Mouse (Mus musculus): ENCODE measurements around the gene Creg2. TPM values are rescaled to one million over a fixed set of nuclear protein-coding genes. Genes with fewer than 3 reads are reported as not detected.
"Not testable (repeated sequence)": the region's sequence is repeated elsewhere in the genome, so short reads cannot be mapped to it uniquely, and the experiment has no call there.

Gene Creg2
- polyA plus RNA-seq, 1 experiment from 2014 or later, result 0.82 TPM

DNA sequence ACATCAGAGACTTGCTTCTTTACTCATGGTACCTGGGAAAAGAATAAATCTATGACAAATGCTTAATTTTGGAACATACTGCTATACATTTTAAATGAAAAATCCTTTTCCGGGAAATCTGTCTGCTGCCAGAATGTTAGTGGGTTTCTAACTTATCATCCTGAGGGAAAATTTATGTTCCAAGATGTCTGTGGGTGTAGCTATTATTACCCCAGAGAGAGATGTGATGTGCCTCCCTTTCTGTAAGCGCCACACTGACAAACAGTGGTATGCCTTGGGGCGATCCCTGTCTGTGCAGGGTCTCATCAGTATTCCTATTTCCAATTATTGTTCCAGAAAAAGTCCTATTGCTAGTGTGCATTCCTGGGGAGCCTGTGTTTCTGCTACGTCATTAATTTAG lies 11.8 kb upstream of the Creg2 start:
- H3K36me3 ChIP-seq (ENCODE audit: control insufficient read depth, insufficient read depth, low read length), result no peaks in the 10 kb centered on the region

DNA sequence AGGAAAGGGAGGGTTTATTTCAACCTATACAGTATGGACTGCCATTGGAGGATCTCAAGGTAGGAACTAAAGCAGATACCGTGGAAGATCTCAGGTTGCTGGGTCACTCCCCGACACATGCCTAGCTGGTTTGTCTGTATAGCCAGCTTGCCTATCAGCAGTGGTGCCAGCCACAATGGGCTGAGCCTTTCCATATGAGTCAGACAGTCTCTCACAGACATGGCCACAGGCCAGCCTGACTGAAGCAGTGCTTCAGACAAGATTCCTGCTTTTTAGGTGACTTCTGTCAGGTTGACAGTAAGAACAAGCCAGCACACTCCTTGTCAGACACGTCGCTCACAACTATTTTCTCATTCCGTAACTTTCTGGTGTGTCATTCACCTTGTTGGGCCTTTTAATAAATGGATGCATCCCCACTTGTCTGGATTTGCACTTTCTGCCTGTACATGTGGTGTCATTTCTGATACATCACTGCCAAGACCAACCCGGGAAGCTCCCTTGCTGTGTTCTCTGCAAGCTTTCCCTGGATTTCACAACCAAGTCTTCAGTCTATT lies 5.8 kb upstream of the Creg2 start:
- ATAC-seq (ENCODE audit: low FRiP score), result no peak
- no peaks in the 10 kb centered on the region for H3K4me1 ChIP-seq (ENCODE audit: control insufficient read depth, insufficient read depth, low read length)
- no peak for DNase-seq (ENCODE audit: low spot score, missing footprints)
- no peak overlapping the region for H3K9ac ChIP-seq (ENCODE audit: low read length)
- H3K4me3 ChIP-seq (ENCODE audit: low read depth, low read length), result no peak overlapping the region
- 94% methylated on average over 6 of the region's 6 CpGs for WGBS
- no peak overlapping the region for H3K27ac ChIP-seq (ENCODE audit: low read depth, low read length)
- H3K27me3 ChIP-seq (ENCODE audit: control insufficient read depth, insufficient read depth, low read length), result no peaks in the 10 kb centered on the region
- H3K4me2 ChIP-seq, result no peak overlapping the region
- no peaks in the 10 kb centered on the region; the same call in 1 of the 2 replicates for H3K9me3 ChIP-seq (ENCODE audit: control insufficient read depth, low read length)
- no peaks in the 10 kb centered on the region for H3K36me3 ChIP-seq (ENCODE audit: control insufficient read depth, insufficient read depth, low read length)

More for the DNA sequence above, 11.8 kb upstream of the Creg2 start:
- Histone ChIP-seq H3K4me1 (ENCODE audit: control insufficient read depth, insufficient read depth, low read length) (no peaks in the 10 kb centered on the region), H3K27me3 (ENCODE audit: control insufficient read depth, insufficient read depth, low read length) (no peaks in the 10 kb centered on the region), H3K9me3 (ENCODE audit: control insufficient read depth, low read length) (no peaks in the 10 kb centered on the region; the same call in 1 of the 2 replicates), H3K4me2 (no peak overlapping the region), H3K27ac (ENCODE audit: low read depth, low read length) (no peak overlapping the region), H3K4me3 (ENCODE audit: low read depth, low read length) (no peak overlapping the region), H3K9ac (ENCODE audit: low read length) (no peak overlapping the region)
- DNase-seq (ENCODE audit: low spot score, missing footprints) (peak; percentile 12), ATAC-seq (ENCODE audit: low FRiP score) (no peak)
- 89% methylated on average over 4 of the region's 4 CpGs for WGBS

DNA sequence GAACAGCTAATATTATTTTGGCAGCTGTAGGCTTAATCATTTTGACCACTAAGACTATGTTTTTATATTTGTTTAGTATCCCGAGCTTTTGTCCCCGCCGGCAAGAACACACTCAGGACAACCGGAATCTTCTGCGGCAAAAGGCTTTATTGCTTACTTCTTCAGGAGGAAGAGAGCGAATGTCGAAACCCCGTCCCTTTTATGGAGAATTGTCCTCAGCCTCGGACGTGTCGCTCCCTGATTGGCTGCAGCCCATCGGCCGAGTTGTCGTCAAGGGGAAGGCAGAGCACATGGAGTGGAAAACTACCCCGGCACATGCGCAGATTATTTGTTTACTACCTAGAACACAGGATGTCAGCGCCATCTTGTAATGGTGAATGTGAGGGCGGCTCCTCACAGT lies 3.6 kb upstream of the Creg2 start:
- H3K27me3 ChIP-seq (ENCODE audit: control insufficient read depth, insufficient read depth, low read length); H3K27ac ChIP-seq (ENCODE audit: low read depth, low read length); ATAC-seq (ENCODE audit: low FRiP score); H3K36me3 ChIP-seq (ENCODE audit: control insufficient read depth, insufficient read depth, low read length); H3K9me3 ChIP-seq (ENCODE audit: control insufficient read depth, low read length); DNase-seq (ENCODE audit: low spot score, missing footprints); H3K4me3 ChIP-seq (ENCODE audit: low read depth, low read length); H3K4me1 ChIP-seq (ENCODE audit: control insufficient read depth, insufficient read depth, low read length); H3K4me2 ChIP-seq; H3K9ac ChIP-seq (ENCODE audit: low read length): not testable (repeated sequence)
- 85% methylated on average over 18 of the region's 18 CpGs for WGBS

DNA sequence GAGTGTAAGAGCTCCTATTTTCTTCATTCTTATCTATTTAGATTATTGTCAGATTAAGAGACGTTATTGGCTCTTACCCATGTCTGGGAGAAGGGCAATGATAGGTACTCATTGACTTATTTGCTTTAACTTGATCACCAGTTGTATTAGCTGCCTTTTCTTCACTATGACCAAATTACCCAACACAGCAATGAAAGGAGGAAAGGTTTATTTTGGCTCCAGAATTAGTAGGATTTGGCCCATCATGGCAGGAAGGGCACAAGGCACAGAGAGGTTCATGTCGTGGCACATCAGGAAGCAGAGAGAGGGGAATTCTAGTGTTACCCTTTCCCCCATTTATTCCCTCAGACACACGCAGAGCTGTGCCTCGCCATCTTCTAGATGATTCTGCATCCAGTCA lies 1.8 kb upstream of the Creg2 start:
- Histone ChIP-seq H3K27me3 (ENCODE audit: control insufficient read depth, insufficient read depth, low read length) (peaks cover 12% of the 10 kb centered on the region; the same call in 1 of the 2 replicates), H3K4me3 (ENCODE audit: low read depth, low read length) (no peak overlapping the region), H3K9me3 (ENCODE audit: control insufficient read depth, low read length) (no peaks in the 10 kb centered on the region), H3K9ac (ENCODE audit: low read length) (no peak overlapping the region), H3K36me3 (ENCODE audit: control insufficient read depth, insufficient read depth, low read length) (no peaks in the 10 kb centered on the region), H3K4me2 (no peak overlapping the region), H3K4me1 (ENCODE audit: control insufficient read depth, insufficient read depth, low read length) (peaks cover 3% of the 10 kb centered on the region; the same call in 1 of the 2 replicates), H3K27ac (ENCODE audit: low read depth, low read length) (no peak overlapping the region)
- ATAC-seq (ENCODE audit: low FRiP score) (no peak), DNase-seq (ENCODE audit: low spot score, missing footprints) (no peak)
- WGBS, result 81% methylated on average over 4 of the region's 4 CpGs

DNA sequence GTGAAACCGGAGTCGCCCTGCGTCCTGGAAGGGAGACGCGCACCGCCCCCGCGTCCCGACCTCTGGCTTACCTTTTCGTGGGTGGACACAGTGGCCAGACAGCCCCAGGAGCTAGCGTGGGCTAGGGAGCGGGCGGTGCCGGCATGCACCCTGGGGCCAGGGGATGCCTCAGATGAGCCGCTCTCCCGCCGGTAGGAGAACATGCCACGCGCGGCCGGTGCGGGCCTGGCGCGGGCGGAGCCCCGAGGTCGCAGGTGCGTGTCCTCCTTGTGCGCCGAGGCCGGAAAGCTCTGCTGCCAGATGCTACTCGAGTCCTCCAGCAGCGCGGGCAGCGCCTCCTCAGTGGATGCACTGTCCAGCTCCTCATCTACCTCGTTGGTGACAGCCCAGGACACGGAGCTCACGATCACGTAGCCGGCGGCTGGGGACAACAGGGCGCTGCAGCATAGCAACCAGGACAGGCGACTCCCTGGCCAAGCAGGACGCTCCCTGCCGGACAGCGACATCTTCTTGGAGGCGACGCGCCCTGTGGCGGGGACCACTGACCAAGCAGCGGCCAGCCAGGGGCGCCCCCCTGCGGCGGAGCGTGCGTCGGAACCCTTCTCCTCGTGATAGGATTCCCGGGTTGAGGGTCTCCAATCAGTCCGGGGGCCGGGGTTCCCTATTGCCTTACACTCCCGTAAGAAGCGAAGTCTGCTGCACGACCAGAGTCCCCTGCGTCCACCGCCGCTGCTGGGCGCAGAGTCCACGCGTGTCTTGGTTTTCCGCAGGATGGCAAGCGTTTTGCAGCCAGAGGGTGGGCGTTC lies 636 bp downstream of the Creg2 start:
- H3K27me3 ChIP-seq (ENCODE audit: control insufficient read depth, insufficient read depth, low read length), result peaks cover 12% of the 10 kb centered on the region; the same call in 1 of the 2 replicates
- peak overlapping the region; percentile 54 for H3K9ac ChIP-seq (ENCODE audit: low read length)
- no peaks in the 10 kb centered on the region for H3K36me3 ChIP-seq (ENCODE audit: control insufficient read depth, insufficient read depth, low read length)
- ATAC-seq (ENCODE audit: low FRiP score) (peak; percentile 93), DNase-seq (ENCODE audit: low spot score, missing footprints) (peak; percentile 98)
- peak overlapping the region; percentile 93 for H3K4me2 ChIP-seq
- under 1% methylated on average over 73 of the region's 73 CpGs for WGBS
- peaks cover 3% of the 10 kb centered on the region; the same call in 1 of the 2 replicates for H3K4me1 ChIP-seq (ENCODE audit: control insufficient read depth, insufficient read depth, low read length)
- no peaks in the 10 kb centered on the region for H3K9me3 ChIP-seq (ENCODE audit: control insufficient read depth, low read length)
- H3K4me3 ChIP-seq (ENCODE audit: low read depth, low read length), result peak overlapping the region; percentile 50
- H3K27ac ChIP-seq (ENCODE audit: low read depth, low read length), result no peak overlapping the region

DNA sequence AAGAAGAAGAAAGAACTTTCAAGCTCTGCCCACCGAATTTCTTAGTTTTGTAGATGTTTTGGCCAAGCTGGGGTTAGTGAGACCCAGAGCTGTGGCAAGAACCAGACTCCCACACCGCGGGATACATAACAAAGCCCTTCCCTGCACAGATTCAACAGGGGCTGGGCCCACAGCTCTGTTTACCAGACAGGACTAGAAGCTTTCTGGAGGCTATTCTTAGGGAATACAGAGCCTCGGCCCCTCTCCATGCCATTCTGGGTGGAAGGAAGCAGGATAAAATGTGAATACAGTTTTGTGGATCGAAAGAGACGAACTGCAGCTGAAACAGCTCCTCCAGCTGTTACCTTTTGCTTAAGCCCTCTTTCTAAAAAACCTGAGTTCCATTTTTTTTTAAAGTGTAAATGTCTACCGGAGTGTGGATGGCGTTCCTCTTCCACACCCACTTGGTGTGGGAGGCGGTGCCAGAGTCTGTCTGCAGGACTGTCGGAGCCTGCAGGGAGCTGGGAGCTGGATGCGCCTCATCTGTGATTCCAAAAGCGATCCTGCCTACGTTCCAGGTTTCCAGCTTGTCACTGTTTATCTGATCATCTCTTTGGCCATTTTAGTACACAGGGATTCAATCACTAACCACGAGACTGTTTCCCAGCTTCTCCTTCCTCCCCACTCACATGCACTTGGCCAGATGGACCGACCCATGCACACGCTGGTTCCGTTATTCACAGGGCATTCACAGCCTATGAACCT lies 1.4 kb downstream of the Creg2 start:
- ATAC-seq (ENCODE audit: low FRiP score), result no peak
- Histone ChIP-seq H3K4me3 (ENCODE audit: low read depth, low read length) (peak overlapping the region; percentile 50), H3K9me3 (ENCODE audit: control insufficient read depth, low read length) (no peaks in the 10 kb centered on the region), H3K27me3 (ENCODE audit: control insufficient read depth, insufficient read depth, low read length) (peaks cover 12% of the 10 kb centered on the region; the same call in 1 of the 2 replicates), H3K4me2 (peak overlapping the region; percentile 93), H3K27ac (ENCODE audit: low read depth, low read length) (no peak overlapping the region), H3K9ac (ENCODE audit: low read length) (peak overlapping the region; percentile 54), H3K36me3 (ENCODE audit: control insufficient read depth, insufficient read depth, low read length) (no peaks in the 10 kb centered on the region), H3K4me1 (ENCODE audit: control insufficient read depth, insufficient read depth, low read length) (peaks cover 3% of the 10 kb centered on the region; the same call in 1 of the 2 replicates)
- DNase-seq (ENCODE audit: low spot score, missing footprints), result peak; percentile 93
- 18% methylated on average over 17 of the region's 17 CpGs for whole genome bisulfite sequencing

DNA sequence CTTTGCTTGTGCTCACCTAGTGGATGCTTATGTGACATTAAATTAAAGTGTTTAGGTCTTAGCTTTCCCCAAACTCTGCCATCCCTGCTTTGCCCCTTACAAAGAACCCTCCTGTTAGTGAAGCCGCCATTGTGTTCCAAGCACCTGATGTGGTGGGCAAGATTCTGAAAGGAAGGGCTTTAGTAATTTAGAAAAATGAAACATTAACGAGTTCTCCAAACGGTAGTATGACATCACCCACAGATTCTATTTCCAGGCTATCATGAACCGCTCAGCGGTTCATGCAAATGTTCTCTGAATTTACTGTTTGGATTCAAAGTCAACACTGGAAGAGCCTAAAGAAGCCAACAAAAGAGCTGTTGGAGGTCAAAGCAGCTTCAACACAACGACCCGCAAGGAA lies 2.7 kb downstream of the Creg2 start:
- no peak for DNase-seq (ENCODE audit: low spot score, missing footprints)
- no peak for ATAC-seq (ENCODE audit: low FRiP score)
- Histone ChIP-seq H3K4me2 (no peak overlapping the region), H3K4me1 (ENCODE audit: control insufficient read depth, insufficient read depth, low read length) (peaks cover 3% of the 10 kb centered on the region; the same call in 1 of the 2 replicates), H3K9ac (ENCODE audit: low read length) (no peak overlapping the region), H3K9me3 (ENCODE audit: control insufficient read depth, low read length) (no peaks in the 10 kb centered on the region), H3K4me3 (ENCODE audit: low read depth, low read length) (no peak overlapping the region), H3K27me3 (ENCODE audit: control insufficient read depth, insufficient read depth, low read length) (peaks cover 12% of the 10 kb centered on the region; the same call in 1 of the 2 replicates), H3K27ac (ENCODE audit: low read depth, low read length) (no peak overlapping the region), H3K36me3 (ENCODE audit: control insufficient read depth, insufficient read depth, low read length) (no peaks in the 10 kb centered on the region)
- 89% methylated on average over 7 of the region's 7 CpGs for WGBS

GRCm38 (mm10) chr1:39645905-39646759 lies 5.1 kb downstream of the Creg2 start:
- no peak overlapping the region for H3K9ac ChIP-seq (ENCODE audit: low read length)
- DNase-seq (ENCODE audit: low spot score, missing footprints) (no peak), ATAC-seq (ENCODE audit: low FRiP score) (no peak)
- H3K4me3 ChIP-seq (ENCODE audit: low read depth, low read length), result no peak overlapping the region
- H3K4me2 ChIP-seq, result no peak overlapping the region
- peaks cover 12% of the 10 kb centered on the region; the same call in 1 of the 2 replicates for H3K27me3 ChIP-seq (ENCODE audit: control insufficient read depth, insufficient read depth, low read length)
- 45% methylated on average over 8 of the region's 8 CpGs for WGBS
- H3K4me1 ChIP-seq (ENCODE audit: control insufficient read depth, insufficient read depth, low read length), result peaks cover 2% of the 10 kb centered on the region; the same call in 1 of the 2 replicates
- H3K27ac ChIP-seq (ENCODE audit: low read depth, low read length), result no peak overlapping the region
- H3K9me3 ChIP-seq (ENCODE audit: control insufficient read depth, low read length), result no peaks in the 10 kb centered on the region
- H3K36me3 ChIP-seq (ENCODE audit: control insufficient read depth, insufficient read depth, low read length), result no peaks in the 10 kb centered on the region
